Mouse (Mus musculus): ENCODE data around the gene Treh. TPM values are rescaled to one million over a fixed set of nuclear protein-coding genes. Genes with fewer than 3 reads are reported as not detected.

The Treh gene
- polyA plus RNA-seq, 1 experiment = 0.02 TPM

DNA sequence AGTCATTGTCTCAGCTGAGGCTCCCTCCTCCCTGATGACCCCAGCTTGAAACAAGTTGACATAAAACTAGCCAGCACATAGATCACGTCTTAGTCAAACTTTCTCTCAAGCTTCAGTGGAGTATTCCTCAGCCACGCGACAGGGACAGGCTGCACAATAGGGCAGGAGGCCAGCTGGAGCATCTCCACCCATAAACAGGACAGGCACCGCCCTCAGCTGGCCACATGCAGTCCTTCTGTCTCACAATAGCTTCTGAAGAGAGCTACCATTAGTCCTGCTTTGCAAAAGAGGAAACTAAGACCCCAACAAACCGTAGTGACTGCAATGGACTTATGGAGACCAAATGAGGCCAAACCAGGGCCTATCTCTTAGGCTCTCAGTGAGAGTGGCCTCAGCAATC lies 27.6 kb upstream of the Treh start:
- Histone ChIP-seq H3K27me3 (ENCODE audit: control insufficient read depth, insufficient read depth, insufficient read length) (no peaks in the 10 kb centered on the region), H3ac (ENCODE audit: control insufficient read depth, insufficient read length) (no peak overlapping the region), H3K4me3 (no peak overlapping the region), H3K36me3 (ENCODE audit: control insufficient read depth, insufficient read depth) (peaks cover 2% of the 10 kb centered on the region), H3K79me2 (ENCODE audit: control insufficient read depth, insufficient read depth) (no peaks in the 10 kb centered on the region), H3K4me2 (ENCODE audit: low read depth) (no peak overlapping the region)
- TF ChIP-seq POLR2A (IDR thresholded peaks at IDR 0.05; ENCODE audit: insufficient read length, low read depth) (no peak), E2F4 (IDR thresholded peaks at IDR 0.05; ENCODE audit: insufficient read depth) (no peak), MYOD1 (IDR thresholded peaks at IDR 0.05; ENCODE audit: control insufficient read depth in 1 of 3, insufficient read length in 2 of 3, low read depth in 2 of 3) (no peak), MAX (IDR thresholded peaks at IDR 0.05; ENCODE audit: low read depth) (no peak), REST (IDR thresholded peaks at IDR 0.05; ENCODE audit: insufficient read depth, insufficient read length) (no peak), POLR2AphosphoS2 (IDR thresholded peaks at IDR 0.05; ENCODE audit: insufficient read length, low read depth) (no peak), SRF (IDR thresholded peaks at IDR 0.05; ENCODE audit: control insufficient read depth, insufficient read length, low read depth) (no peak), USF1 (IDR thresholded peaks at IDR 0.05; ENCODE audit: low read depth) (no peak), TCF12 (IDR thresholded peaks at IDR 0.05; ENCODE audit: insufficient read depth, poor library complexity, severe bottlenecking) (no peak), CEBPB (IDR thresholded peaks at IDR 0.05; ENCODE audit: insufficient read depth, poor library complexity, severe bottlenecking) (no peak), TCF3 (IDR thresholded peaks at IDR 0.05; ENCODE audit: insufficient read length, low read depth) (no peak)

DNA sequence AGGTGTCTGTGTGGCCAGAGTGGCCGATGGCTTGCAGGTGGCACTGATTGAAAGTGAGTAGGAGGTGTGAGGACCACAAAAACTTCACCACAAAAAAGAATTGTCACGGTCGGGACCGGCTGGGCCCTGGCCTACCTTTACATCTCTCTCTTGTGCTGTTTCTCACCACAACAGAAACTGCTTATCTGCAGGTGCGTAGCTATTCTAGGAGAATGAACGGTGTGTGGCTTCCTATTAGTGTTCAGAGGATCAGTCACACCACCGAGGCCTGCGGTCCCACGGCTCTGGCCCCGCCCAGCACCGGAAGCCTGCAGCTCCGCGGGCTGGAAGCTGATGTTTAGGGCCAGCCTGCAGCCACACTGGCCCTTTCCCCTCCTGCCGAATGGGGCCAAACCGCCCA lies 27.1 kb upstream of the Treh start:
- no peaks in the 10 kb centered on the region for H3K36me3 ChIP-seq (ENCODE audit: control insufficient read depth, insufficient read depth)

DNA sequence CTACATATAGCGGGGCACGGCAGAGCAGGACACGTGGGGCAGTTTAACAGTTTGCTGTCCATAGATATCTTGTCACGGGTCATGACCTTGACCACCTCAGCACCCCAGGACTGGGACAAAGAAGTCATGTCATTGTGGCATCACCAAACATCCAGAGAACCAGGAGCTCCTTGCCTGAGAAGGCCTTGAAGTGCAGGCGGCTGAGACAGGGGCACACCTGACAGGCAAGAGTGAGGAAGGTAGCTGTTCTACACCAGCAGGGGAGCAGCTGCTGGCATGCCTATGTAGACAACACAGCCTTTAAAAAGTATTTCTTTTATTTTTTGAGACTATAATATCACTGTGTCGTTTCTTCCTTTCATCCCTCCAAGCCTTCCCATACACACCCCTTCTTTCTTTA lies 26.7 kb upstream of the Treh start:
- peaks cover 7% of the 10 kb centered on the region for H3K27me3 ChIP-seq (ENCODE audit: control insufficient read depth, insufficient read depth, insufficient read length)
- H3K4me3 ChIP-seq = no peak overlapping the region
- no peak overlapping the region for H3ac ChIP-seq (ENCODE audit: control insufficient read depth, insufficient read length)
- no peaks in the 10 kb centered on the region for H3K36me3 ChIP-seq (ENCODE audit: control insufficient read depth, insufficient read depth)
- TF ChIP-seq USF1 (IDR thresholded peaks at IDR 0.05; ENCODE audit: low read depth) (no peak), CEBPB (IDR thresholded peaks at IDR 0.05; ENCODE audit: insufficient read depth, poor library complexity, severe bottlenecking) (no peak), TCF12 (IDR thresholded peaks at IDR 0.05; ENCODE audit: insufficient read depth, poor library complexity, severe bottlenecking) (no peak), MYOG (IDR thresholded peaks at IDR 0.05; ENCODE audit: control insufficient read depth in 1 of 3, insufficient read depth in 1 of 3, insufficient read length in 2 of 3, low read depth in 2 of 3) (no peak), MYOD1 (IDR thresholded peaks at IDR 0.05; ENCODE audit: control insufficient read depth in 1 of 3, insufficient read length in 2 of 3, low read depth in 2 of 3) (no peak), REST (IDR thresholded peaks at IDR 0.05; ENCODE audit: insufficient read depth, insufficient read length) (no peak), SRF (IDR thresholded peaks at IDR 0.05; ENCODE audit: control insufficient read depth, insufficient read length, low read depth) (no peak), E2F4 (IDR thresholded peaks at IDR 0.05; ENCODE audit: insufficient read depth) (no peak), POLR2AphosphoS2 (IDR thresholded peaks at IDR 0.05; ENCODE audit: insufficient read length, low read depth) (no peak), MAX (IDR thresholded peaks at IDR 0.05; ENCODE audit: low read depth) (no peak), POLR2A (IDR thresholded peaks at IDR 0.05; ENCODE audit: insufficient read length, low read depth) (no peak), TCF3 (IDR thresholded peaks at IDR 0.05; ENCODE audit: insufficient read length, low read depth) (no peak)
- H3K4me2 ChIP-seq (ENCODE audit: low read depth) = no peak overlapping the region
- no peaks in the 10 kb centered on the region for H3K79me2 ChIP-seq (ENCODE audit: control insufficient read depth, insufficient read depth)

More for the DNA sequence above, 27.1 kb upstream of the Treh start:
- no peaks in the 10 kb centered on the region for H3K79me2 ChIP-seq (ENCODE audit: control insufficient read depth, insufficient read depth)
- H3K27me3 ChIP-seq (ENCODE audit: control insufficient read depth, insufficient read depth, insufficient read length) = peaks cover 3% of the 10 kb centered on the region
- H3K4me2 ChIP-seq (ENCODE audit: low read depth) = no peak overlapping the region
- H3ac ChIP-seq (ENCODE audit: control insufficient read depth, insufficient read length) = no peak overlapping the region
- no peak for TF ChIP-seq POLR2AphosphoS2 (IDR thresholded peaks at IDR 0.05; ENCODE audit: insufficient read length, low read depth)
- TF ChIP-seq TCF3 (IDR thresholded peaks at IDR 0.05; ENCODE audit: insufficient read length, low read depth) = no peak
- TF ChIP-seq TCF12 (IDR thresholded peaks at IDR 0.05; ENCODE audit: insufficient read depth, poor library complexity, severe bottlenecking) = no peak
- TF ChIP-seq REST (IDR thresholded peaks at IDR 0.05; ENCODE audit: insufficient read depth, insufficient read length) = no peak
- TF ChIP-seq SRF (IDR thresholded peaks at IDR 0.05; ENCODE audit: control insufficient read depth, insufficient read length, low read depth) = no peak
- TF ChIP-seq POLR2A (IDR thresholded peaks at IDR 0.05; ENCODE audit: insufficient read length, low read depth) = no peak
- no peak for TF ChIP-seq MAX (IDR thresholded peaks at IDR 0.05; ENCODE audit: low read depth)
- no peak for TF ChIP-seq MYOG (IDR thresholded peaks at IDR 0.05; ENCODE audit: control insufficient read depth in 1 of 3, insufficient read depth in 1 of 3, insufficient read length in 2 of 3, low read depth in 2 of 3)
- no peak for TF ChIP-seq MYOD1 (IDR thresholded peaks at IDR 0.05; ENCODE audit: control insufficient read depth in 1 of 3, insufficient read length in 2 of 3, low read depth in 2 of 3)
- TF ChIP-seq CEBPB (IDR thresholded peaks at IDR 0.05; ENCODE audit: insufficient read depth, poor library complexity, severe bottlenecking) = no peak
- no peak for TF ChIP-seq E2F4 (IDR thresholded peaks at IDR 0.05; ENCODE audit: insufficient read depth)
- TF ChIP-seq USF1 (IDR thresholded peaks at IDR 0.05; ENCODE audit: low read depth) = no peak
- H3K4me3 ChIP-seq = no peak overlapping the region

DNA sequence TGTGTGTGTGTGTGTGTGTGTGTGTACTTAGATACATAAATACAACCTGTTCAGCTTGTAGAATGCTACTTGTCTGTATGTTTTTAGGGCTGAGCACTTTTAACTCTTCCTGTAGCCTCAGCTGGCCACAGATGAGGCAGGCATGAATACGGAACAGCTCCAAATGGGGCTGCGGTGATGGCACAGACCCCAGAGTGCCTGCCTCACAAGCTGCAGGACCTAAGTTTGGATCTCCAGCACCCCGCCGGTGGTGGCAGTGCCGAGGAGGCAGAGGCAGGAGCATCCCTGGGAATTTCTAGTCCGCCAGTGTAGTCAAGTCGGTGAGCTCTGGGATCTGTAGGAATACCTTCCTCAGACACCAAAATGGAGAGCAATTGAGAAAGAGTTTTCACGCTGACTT lies 26.0 kb upstream of the Treh start:
- H3K27me3 ChIP-seq (ENCODE audit: control insufficient read depth, insufficient read depth, insufficient read length) = peaks cover 7% of the 10 kb centered on the region
- H3K36me3 ChIP-seq (ENCODE audit: control insufficient read depth, insufficient read depth) = no peaks in the 10 kb centered on the region
- H3ac ChIP-seq (ENCODE audit: control insufficient read depth, insufficient read length) = no peak overlapping the region
- no peak overlapping the region for H3K4me2 ChIP-seq (ENCODE audit: low read depth)
- H3K4me3 ChIP-seq = no peak overlapping the region
- TF ChIP-seq CEBPB (IDR thresholded peaks at IDR 0.05; ENCODE audit: insufficient read depth, poor library complexity, severe bottlenecking) = no peak
- TF ChIP-seq USF1 (IDR thresholded peaks at IDR 0.05; ENCODE audit: low read depth) = no peak
- no peak for TF ChIP-seq TCF3 (IDR thresholded peaks at IDR 0.05; ENCODE audit: insufficient read length, low read depth)
- TF ChIP-seq MYOD1 (IDR thresholded peaks at IDR 0.05; ENCODE audit: control insufficient read depth in 1 of 3, insufficient read length in 2 of 3, low read depth in 2 of 3) = no peak
- TF ChIP-seq SRF (IDR thresholded peaks at IDR 0.05; ENCODE audit: control insufficient read depth, insufficient read length, low read depth) = no peak
- no peak for TF ChIP-seq E2F4 (IDR thresholded peaks at IDR 0.05; ENCODE audit: insufficient read depth)
- no peak for TF ChIP-seq TCF12 (IDR thresholded peaks at IDR 0.05; ENCODE audit: insufficient read depth, poor library complexity, severe bottlenecking)
- TF ChIP-seq REST (IDR thresholded peaks at IDR 0.05; ENCODE audit: insufficient read depth, insufficient read length) = no peak
- no peak for TF ChIP-seq POLR2AphosphoS2 (IDR thresholded peaks at IDR 0.05; ENCODE audit: insufficient read length, low read depth)
- no peak for TF ChIP-seq MYOG (IDR thresholded peaks at IDR 0.05; ENCODE audit: control insufficient read depth in 1 of 3, insufficient read depth in 1 of 3, insufficient read length in 2 of 3, low read depth in 2 of 3)
- no peak for TF ChIP-seq POLR2A (IDR thresholded peaks at IDR 0.05; ENCODE audit: insufficient read length, low read depth)
- TF ChIP-seq MAX (IDR thresholded peaks at IDR 0.05; ENCODE audit: low read depth) = no peak
- no peaks in the 10 kb centered on the region for H3K79me2 ChIP-seq (ENCODE audit: control insufficient read depth, insufficient read depth)

All from myocyte (in vitro differentiated cells).